8 mouse cellular contexts compared by ENCODE assay signal in genomic region chr2:94405397-94406082, GRCm38 (mm10). TPM values are rescaled to one million over a fixed set of nuclear protein-coding genes. Genes with fewer than 3 reads are reported as not detected.
DNase-seq lines count a peak whose midpoint lies in the region; ATAC-seq lines count a peak whose summit lies in the region.

No protein-coding gene starts in this region.

- H3K27me3 ChIP-seq in kidney, embryonic 15.5 days: no peaks in the 10 kb centered on the region
- H3K27me3 ChIP-seq in intestine, embryonic 16.5 days (replicated peaks; ENCODE audit: control insufficient read depth, insufficient read depth, low read length): no peaks in the 10 kb centered on the region
- no peaks in the 10 kb centered on the region for H3K27me3 ChIP-seq in stomach, embryonic 16.5 days (ENCODE audit: control insufficient read depth, insufficient read depth, low read length)

- peaks cover 25% of the 10 kb centered on the region for H3K4me1 ChIP-seq in kidney, embryonic 15.5 days
- H3K4me1 ChIP-seq in intestine, embryonic 16.5 days (ENCODE audit: control insufficient read depth, insufficient read depth, low read length): peaks cover 23% of the 10 kb centered on the region
- H3K4me1 ChIP-seq in stomach, embryonic 16.5 days (ENCODE audit: control insufficient read depth, insufficient read depth, low read length): peaks cover 12% of the 10 kb centered on the region; the same call in 1 of the 2 replicates

- H3K4me3 ChIP-seq in kidney, embryonic 15.5 days (replicated peaks): peak overlapping the region; percentile 99
- H3K4me3 ChIP-seq in intestine, embryonic 16.5 days (ENCODE audit: low read length): peak overlapping the region; percentile 96
- peak overlapping the region; percentile 96 for H3K4me3 ChIP-seq in stomach, embryonic 16.5 days (replicated peaks; ENCODE audit: low read length)

- H3K9ac ChIP-seq in kidney, embryonic 15.5 days: peak overlapping the region; percentile 92
- peak overlapping the region; percentile 89 for H3K9ac ChIP-seq in intestine, embryonic 16.5 days (ENCODE audit: low read depth, low read length)
- H3K9ac ChIP-seq in stomach, embryonic 16.5 days (ENCODE audit: low read length): peak overlapping the region; percentile 91

- peak overlapping the region; percentile 93 for H3K27ac ChIP-seq in kidney, embryonic 15.5 days
- H3K27ac ChIP-seq in intestine, embryonic 16.5 days (ENCODE audit: low read length): peak overlapping the region; percentile 84
- H3K27ac ChIP-seq in stomach, embryonic 16.5 days (ENCODE audit: low read length): peak overlapping the region; percentile 74

- no peak; the same call in 1 of the 2 replicates for ATAC-seq in kidney, embryonic 15.5 days (replicated peaks; ENCODE audit: low FRiP score)
- peak; percentile 39 for ATAC-seq in erythroid progenitor cell, adult 5-6 weeks (replicated peaks; ENCODE audit: low FRiP score, poor library complexity, severe bottlenecking)
- peak; percentile 16 for ATAC-seq in intestine, embryonic 16.5 days
- peak; percentile 43 for ATAC-seq in megakaryocyte, adult 5-6 weeks (ENCODE audit: poor library complexity, severe bottlenecking)
- no peak for ATAC-seq in stomach, embryonic 16.5 days (ENCODE audit: insufficient read depth, low FRiP score)

- DNase-seq in kidney, adult 9 months: no peak
- peak; percentile 67 for DNase-seq in MN1 (ENCODE audit: low spot score)
- DNase-seq in adrenal gland, postnatal 25 days: no peak

- 4% methylated on average over 21 of the region's 21 CpGs for WGBS in kidney, embryonic 15.5 days
- 7% methylated on average over 21 of the region's 21 CpGs for WGBS in intestine, embryonic 16.5 days
- WGBS in stomach, embryonic 16.5 days: 9% methylated on average over 21 of the region's 21 CpGs

- H3K36me3 ChIP-seq in kidney, embryonic 15.5 days: peaks cover 8% of the 10 kb centered on the region
- H3K36me3 ChIP-seq in intestine, embryonic 16.5 days (ENCODE audit: control insufficient read depth, insufficient read depth, low read length): 0 out of 2 replicates have a peak, but pooled peaks cover 5% of the 10 kb centered on the region
- no peaks in the 10 kb centered on the region for H3K36me3 ChIP-seq in stomach, embryonic 16.5 days (ENCODE audit: control insufficient read depth, insufficient read depth, low read length)

- no peaks in the 10 kb centered on the region for H3K9me3 ChIP-seq in kidney, embryonic 15.5 days (replicated peaks)
- H3K9me3 ChIP-seq in intestine, embryonic 16.5 days (ENCODE audit: control insufficient read depth, low read length): no peaks in the 10 kb centered on the region
- H3K9me3 ChIP-seq in stomach, embryonic 16.5 days (replicated peaks; ENCODE audit: control insufficient read depth, low read length): no peaks in the 10 kb centered on the region

- H3K4me2 ChIP-seq in kidney, embryonic 15.5 days: peak overlapping the region; percentile 84
- peak overlapping the region; percentile 70 for H3K4me2 ChIP-seq in intestine, embryonic 16.5 days (ENCODE audit: low read depth, low read length)
- H3K4me2 ChIP-seq in stomach, embryonic 16.5 days (ENCODE audit: low read depth, low read length): peak overlapping the region; percentile 84

RNA-seq across cellular contexts. Expression of gene Ttc17, which starts 0.9 kb away (rescaled TPM):
- polyA plus RNA-seq in kidney, embryonic 15.5 days (2015; fragmentation: Nextera tagmentation; extraction: Ambion mirVana): 15.5 and 15.6 TPM in 2 replicates
- total RNA-seq in erythroid progenitor cell, adult 5-6 weeks (2015; ENCODE audit: low replicate concordance): 11.3 and 13.7 TPM in 2 replicates
- 12.4 and 17.5 TPM in 2 replicates for total RNA-seq in erythroid progenitor cell, adult 5-6 weeks (2017; ENCODE audit: low replicate concordance)
- polyA plus RNA-seq in intestine, embryonic 16.5 days (2015; fragmentation: Nextera tagmentation; extraction: Ambion mirVana): 14.5 and 15.3 TPM in 2 replicates
- total RNA-seq in megakaryocyte, adult 5-6 weeks (2015): 28.0 and 38.5 TPM in 2 replicates
- 26.6 and 40.2 TPM in 2 replicates for total RNA-seq in megakaryocyte, adult 5-6 weeks (2017)
- polyA plus RNA-seq in stomach, embryonic 16.5 days (2015; fragmentation: Nextera tagmentation; extraction: Ambion mirVana): 19.7 and 20.1 TPM in 2 replicates
- total RNA-seq in adrenal gland, postnatal 25 days (2021): 39.5 and 46.2 TPM in 2 replicates

RNA-seq across cellular contexts. Expression of gene Api5, which starts 32.4 kb away (rescaled TPM):
- 155 and 161 TPM in 2 replicates for polyA plus RNA-seq in kidney, embryonic 15.5 days (2015; fragmentation: Nextera tagmentation; extraction: Ambion mirVana)
- 73.2 and 98.1 TPM in 2 replicates for total RNA-seq in erythroid progenitor cell, adult 5-6 weeks (2015; ENCODE audit: low replicate concordance)
- 65.7 and 78.7 TPM in 2 replicates for total RNA-seq in erythroid progenitor cell, adult 5-6 weeks (2017; ENCODE audit: low replicate concordance)
- polyA plus RNA-seq in intestine, embryonic 16.5 days (2015; fragmentation: Nextera tagmentation; extraction: Ambion mirVana): 116 and 119 TPM in 2 replicates
- total RNA-seq in megakaryocyte, adult 5-6 weeks (2015): 136 and 156 TPM in 2 replicates
- total RNA-seq in megakaryocyte, adult 5-6 weeks (2017): 149 and 157 TPM in 2 replicates
- polyA plus RNA-seq in stomach, embryonic 16.5 days (2015; fragmentation: Nextera tagmentation; extraction: Ambion mirVana): 133 and 134 TPM in 2 replicates
- total RNA-seq in adrenal gland, postnatal 25 days (2021): 77.6 and 81.7 TPM in 2 replicates

Comparison
In these comparisons a context has a peak if more than half of its experiments do, and no peak if none do; other contexts are left out.
1. ATAC-seq: peak in erythroid progenitor cell, adult 5-6 weeks (single experiment), intestine, embryonic 16.5 days (single experiment) and megakaryocyte, adult 5-6 weeks (single experiment); none in kidney, embryonic 15.5 days (single experiment) and stomach, embryonic 16.5 days (single experiment).
2. Peak in every context shown above with its lines, with median percentiles within 50 percentile points of each other: H3K27ac ChIP-seq, H3K4me2 ChIP-seq, H3K4me3 ChIP-seq and H3K9ac ChIP-seq.